Mouse (Mus musculus) embryonic fibroblast, embryonic 13.5 days (primary cell): Measurements from ENCODE around the gene Srgap2.

Experiments
- CTCF ChIP-seq: IDR thresholded peaks from 2 replicates; pipeline ENCODE4 v1.5.1; 2011; ENCODE audit warnings: mild to moderate bottlenecking, control low read depth, low read length, moderate library complexity, borderline replicate concordance; ENCODE audit not compliant: insufficient read depth
- POLR2A ChIP-seq: IDR thresholded peaks from 2 replicates; pipeline ENCODE4 v1.6.1; 2011; ENCODE audit warnings: low read depth, mild to moderate bottlenecking, control low read depth, low read length, moderate library complexity

GRCm38 (mm10) chr1:131525586-131526271, 1.4 kb downstream of the Srgap2 start:
- TF ChIP-seq CTCF (no peak), POLR2A (no peak)
